Mouse (Mus musculus): ENCODE data around the gene Gpr156. TPM values are rescaled to one million over a fixed set of nuclear protein-coding genes. Genes with fewer than 3 reads are reported as not detected.
A peak's percentile ranks its signal among the peaks of the same experiment; 100 is the strongest.
"Not testable (repeated sequence)": the region's sequence is repeated elsewhere in the genome, so short reads cannot be mapped to it uniquely, and the experiment has no call there.

The Gpr156 gene
- polyA plus RNA-seq, 1 experiment from 2014 or later, result 0.63 TPM

- no peak for ATAC-seq (ENCODE audit: low read depth)
- no peaks in the 10 kb centered on the region for H3K9me3 ChIP-seq (ENCODE audit: control insufficient read depth, low read length)
Observed at GRCm38 (mm10) chr16:37947160-37947559, 30.9 kb downstream of the Gpr156 start.

DNA sequence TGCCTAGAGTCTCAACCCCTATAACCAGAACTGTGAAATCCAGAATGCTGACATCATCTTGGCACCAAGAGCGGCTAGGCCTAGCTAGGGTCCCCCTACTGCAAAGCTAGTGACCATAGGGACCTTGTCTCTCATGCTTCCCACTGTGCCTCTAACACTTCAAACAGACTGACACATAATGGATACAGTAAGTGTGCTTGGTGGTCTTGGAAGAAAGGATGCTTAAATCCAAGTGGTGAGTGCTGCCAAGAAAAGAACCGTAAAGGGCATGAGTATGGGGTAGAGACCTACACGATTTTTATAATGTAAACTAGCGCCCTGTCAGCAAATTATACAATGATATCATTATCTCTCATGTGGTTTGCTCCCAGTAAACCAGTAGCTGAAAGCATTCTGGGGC, 32.1 kb downstream of the Gpr156 start:
- Histone ChIP-seq H3K4me1 (replicated peaks; ENCODE audit: control insufficient read depth, insufficient read depth, low read length) (no peaks in the 10 kb centered on the region; the same call in 1 of the 2 replicates), H3K27me3 (ENCODE audit: control insufficient read depth, insufficient read depth, low read depth, low read length) (no peaks in the 10 kb centered on the region), H3K4me2 (ENCODE audit: low read depth, low read length) (no peak overlapping the region), H3K27ac (ENCODE audit: low read length) (no peak overlapping the region), H3K9ac (ENCODE audit: low read length) (no peak overlapping the region), H3K36me3 (ENCODE audit: control insufficient read depth, insufficient read depth, low read length) (no peaks in the 10 kb centered on the region), H3K4me3 (ENCODE audit: low read length) (no peak overlapping the region), H3K9me3 (ENCODE audit: control insufficient read depth, low read length) (no peaks in the 10 kb centered on the region)
- WGBS, result 62% methylated on average over 4 of the region's 4 CpGs
- ATAC-seq (ENCODE audit: low read depth), result peak; percentile 42

More at GRCm38 (mm10) chr16:37947160-37947559, 30.9 kb downstream of the Gpr156 start:
- no peak overlapping the region for H3K9ac ChIP-seq (ENCODE audit: low read length)
- no peak overlapping the region for H3K4me2 ChIP-seq (ENCODE audit: low read depth, low read length)
- no peaks in the 10 kb centered on the region for H3K4me1 ChIP-seq (replicated peaks; ENCODE audit: control insufficient read depth, insufficient read depth, low read length)
- H3K4me3 ChIP-seq (ENCODE audit: low read length), result no peak overlapping the region
- H3K27ac ChIP-seq (ENCODE audit: low read length), result no peak overlapping the region
- no peaks in the 10 kb centered on the region for H3K36me3 ChIP-seq (ENCODE audit: control insufficient read depth, insufficient read depth, low read length)
- H3K27me3 ChIP-seq (ENCODE audit: control insufficient read depth, insufficient read depth, low read depth, low read length), result no peaks in the 10 kb centered on the region
- WGBS, result 31% methylated on average over 5 of the region's 5 CpGs

- Histone ChIP-seq H3K27me3 (ENCODE audit: control insufficient read depth, insufficient read depth, low read depth, low read length) (no peaks in the 10 kb centered on the region), H3K27ac (ENCODE audit: low read length) (no peak overlapping the region), H3K36me3 (ENCODE audit: control insufficient read depth, insufficient read depth, low read length) (no peaks in the 10 kb centered on the region), H3K4me1 (replicated peaks; ENCODE audit: control insufficient read depth, insufficient read depth, low read length) (no peaks in the 10 kb centered on the region; the same call in 1 of the 2 replicates), H3K9me3 (ENCODE audit: control insufficient read depth, low read length) (no peaks in the 10 kb centered on the region), H3K4me3 (ENCODE audit: low read length) (no peak overlapping the region), H3K9ac (ENCODE audit: low read length) (no peak overlapping the region), H3K4me2 (ENCODE audit: low read depth, low read length) (no peak overlapping the region)
- no peak for ATAC-seq (ENCODE audit: low read depth)
Observed at GRCm38 (mm10) chr16:37951171-37951570, 34.9 kb downstream of the Gpr156 start.

DNA sequence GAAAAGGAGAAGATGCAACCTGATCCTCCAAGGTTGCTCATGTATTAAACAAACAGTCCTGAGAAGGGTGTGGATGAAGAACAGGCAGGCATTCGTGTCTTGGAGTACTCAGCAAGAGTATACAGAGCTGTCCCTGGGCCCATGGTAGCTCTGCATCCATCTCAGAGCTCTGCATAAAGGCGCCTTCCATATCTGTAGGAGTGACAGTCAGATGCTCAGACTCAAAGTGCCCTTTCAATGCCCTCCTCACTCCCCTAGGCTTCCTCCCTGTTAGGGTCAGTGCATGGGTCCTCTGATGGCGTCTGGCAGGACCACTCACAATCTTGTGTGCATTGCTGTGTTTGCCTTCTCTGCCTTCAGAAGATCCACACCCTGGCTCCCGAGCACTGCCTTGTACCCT, 36.9 kb downstream of the Gpr156 start:
- Histone ChIP-seq H3K4me3 (ENCODE audit: low read length) (no peak overlapping the region), H3K4me1 (replicated peaks; ENCODE audit: control insufficient read depth, insufficient read depth, low read length) (no peaks in the 10 kb centered on the region; the same call in 1 of the 2 replicates), H3K27me3 (ENCODE audit: control insufficient read depth, insufficient read depth, low read depth, low read length) (no peaks in the 10 kb centered on the region), H3K9me3 (ENCODE audit: control insufficient read depth, low read length) (no peaks in the 10 kb centered on the region), H3K9ac (ENCODE audit: low read length) (no peak overlapping the region), H3K4me2 (ENCODE audit: low read depth, low read length) (no peak overlapping the region), H3K27ac (ENCODE audit: low read length) (no peak overlapping the region), H3K36me3 (ENCODE audit: control insufficient read depth, insufficient read depth, low read length) (no peaks in the 10 kb centered on the region)
- WGBS, result 51% methylated on average over 4 of the region's 4 CpGs
- no peak for ATAC-seq (ENCODE audit: low read depth)

GRCm38 (mm10) chr16:37953991-37954942, 38.0 kb downstream of the Gpr156 start:
- Histone ChIP-seq H3K4me1 (replicated peaks; ENCODE audit: control insufficient read depth, insufficient read depth, low read length) (no peaks in the 10 kb centered on the region; the same call in 1 of the 2 replicates), H3K4me2 (ENCODE audit: low read depth, low read length) (no peak overlapping the region), H3K36me3 (ENCODE audit: control insufficient read depth, insufficient read depth, low read length) (no peaks in the 10 kb centered on the region), H3K4me3 (ENCODE audit: low read length) (no peak overlapping the region), H3K27me3 (ENCODE audit: control insufficient read depth, insufficient read depth, low read depth, low read length) (no peaks in the 10 kb centered on the region), H3K27ac (ENCODE audit: low read length) (no peak overlapping the region), H3K9me3 (ENCODE audit: control insufficient read depth, low read length) (no peaks in the 10 kb centered on the region), H3K9ac (ENCODE audit: low read length) (no peak overlapping the region)
- 77% methylated on average over 12 of the region's 12 CpGs for WGBS
- no peak for ATAC-seq (ENCODE audit: low read depth)

DNA sequence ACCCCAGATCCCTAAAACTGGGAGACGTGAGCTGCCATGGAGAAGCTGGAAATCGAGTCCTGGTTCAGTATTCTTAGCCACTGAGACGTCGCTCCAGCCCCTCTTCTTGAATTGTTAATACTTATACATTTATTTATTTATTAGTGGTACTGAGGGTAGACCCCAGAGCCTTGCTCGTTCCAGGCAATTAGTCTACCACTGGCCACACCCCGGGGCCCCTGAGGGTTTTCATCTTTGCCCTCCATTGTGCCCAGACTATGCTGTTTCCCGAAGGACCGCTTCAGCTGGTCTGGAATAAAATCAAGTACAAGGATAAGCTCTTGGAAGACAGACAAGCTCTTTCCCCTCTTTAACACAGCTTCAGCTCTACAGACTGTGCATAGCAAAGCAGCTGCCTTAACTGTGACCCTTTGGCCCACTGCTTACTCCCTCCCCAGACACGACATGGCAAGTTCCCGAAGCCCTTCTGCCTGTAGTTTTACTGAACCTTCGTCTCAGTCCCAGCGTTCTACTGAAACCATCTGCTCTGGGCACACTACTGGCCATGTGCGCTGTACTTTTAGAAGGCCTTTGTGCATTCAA, 39.1 kb downstream of the Gpr156 start:
- peak; percentile 45; the same call in 1 of the 2 replicates for ATAC-seq (ENCODE audit: low read depth)
- no peaks in the 10 kb centered on the region for H3K36me3 ChIP-seq (ENCODE audit: control insufficient read depth, insufficient read depth, low read length)

GRCm38 (mm10) chr16:37956076-37956676, 39.9 kb downstream of the Gpr156 start:
- H3K4me2 ChIP-seq (ENCODE audit: low read depth, low read length), result no peak overlapping the region
- no peaks in the 10 kb centered on the region for H3K9me3 ChIP-seq (ENCODE audit: control insufficient read depth, low read length)
- no peaks in the 10 kb centered on the region for H3K27me3 ChIP-seq (ENCODE audit: control insufficient read depth, insufficient read depth, low read depth, low read length)
- H3K36me3 ChIP-seq (ENCODE audit: control insufficient read depth, insufficient read depth, low read length), result no peaks in the 10 kb centered on the region
- no peak overlapping the region for H3K27ac ChIP-seq (ENCODE audit: low read length)
- H3K4me1 ChIP-seq (replicated peaks; ENCODE audit: control insufficient read depth, insufficient read depth, low read length), result no peaks in the 10 kb centered on the region; the same call in 1 of the 2 replicates
- no peak overlapping the region for H3K9ac ChIP-seq (ENCODE audit: low read length)
- WGBS, result 74% methylated on average over 14 of the region's 14 CpGs
- no peak overlapping the region for H3K4me3 ChIP-seq (ENCODE audit: low read length)
- ATAC-seq (ENCODE audit: low read depth), result no peak

More for the DNA sequence above, 39.1 kb downstream of the Gpr156 start:
- Histone ChIP-seq H3K9ac (ENCODE audit: low read length) (0 out of 2 replicates have a peak overlapping the region, but pooled peaks have one; percentile 7), H3K9me3 (ENCODE audit: control insufficient read depth, low read length) (no peaks in the 10 kb centered on the region), H3K4me1 (replicated peaks; ENCODE audit: control insufficient read depth, insufficient read depth, low read length) (no peaks in the 10 kb centered on the region; the same call in 1 of the 2 replicates), H3K4me3 (ENCODE audit: low read length) (no peak overlapping the region), H3K27me3 (ENCODE audit: control insufficient read depth, insufficient read depth, low read depth, low read length) (no peaks in the 10 kb centered on the region), H3K27ac (ENCODE audit: low read length) (no peak overlapping the region), H3K4me2 (ENCODE audit: low read depth, low read length) (no peak overlapping the region)
- 58% methylated on average over 13 of the region's 13 CpGs for WGBS

DNA sequence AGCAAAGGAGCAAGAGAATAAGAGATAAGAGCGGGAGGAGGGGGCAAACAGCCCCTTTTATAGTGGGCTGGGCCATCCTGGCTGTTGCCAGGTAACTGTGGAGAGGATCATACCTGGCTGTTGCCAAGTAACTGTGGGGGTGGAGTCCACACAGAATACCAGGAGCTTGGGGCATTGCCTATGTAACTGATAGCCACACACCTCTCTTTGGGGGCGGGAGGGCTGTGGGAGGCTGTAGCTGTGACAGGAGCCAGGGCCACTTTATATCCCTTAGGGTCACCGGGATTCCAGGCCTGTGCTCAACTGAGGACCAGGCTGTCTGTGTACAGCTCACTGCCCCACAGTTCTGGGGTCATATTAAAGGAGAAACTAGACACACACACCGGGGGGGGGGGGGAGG, 40.5 kb downstream of the Gpr156 start:
- no peak overlapping the region for H3K4me3 ChIP-seq (ENCODE audit: low read length)
- 47% methylated on average over 4 of the region's 4 CpGs for WGBS
- H3K9me3 ChIP-seq (ENCODE audit: control insufficient read depth, low read length), result no peaks in the 10 kb centered on the region
- H3K36me3 ChIP-seq (ENCODE audit: control insufficient read depth, insufficient read depth, low read length), result no peaks in the 10 kb centered on the region
- no peak overlapping the region for H3K27ac ChIP-seq (ENCODE audit: low read length)
- H3K9ac ChIP-seq (ENCODE audit: low read length), result no peak overlapping the region
- H3K4me2 ChIP-seq (ENCODE audit: low read depth, low read length), result no peak overlapping the region
- no peak for ATAC-seq (ENCODE audit: low read depth)
- H3K4me1 ChIP-seq (replicated peaks; ENCODE audit: control insufficient read depth, insufficient read depth, low read length), result no peaks in the 10 kb centered on the region; the same call in 1 of the 2 replicates
- no peaks in the 10 kb centered on the region for H3K27me3 ChIP-seq (ENCODE audit: control insufficient read depth, insufficient read depth, low read depth, low read length)

DNA sequence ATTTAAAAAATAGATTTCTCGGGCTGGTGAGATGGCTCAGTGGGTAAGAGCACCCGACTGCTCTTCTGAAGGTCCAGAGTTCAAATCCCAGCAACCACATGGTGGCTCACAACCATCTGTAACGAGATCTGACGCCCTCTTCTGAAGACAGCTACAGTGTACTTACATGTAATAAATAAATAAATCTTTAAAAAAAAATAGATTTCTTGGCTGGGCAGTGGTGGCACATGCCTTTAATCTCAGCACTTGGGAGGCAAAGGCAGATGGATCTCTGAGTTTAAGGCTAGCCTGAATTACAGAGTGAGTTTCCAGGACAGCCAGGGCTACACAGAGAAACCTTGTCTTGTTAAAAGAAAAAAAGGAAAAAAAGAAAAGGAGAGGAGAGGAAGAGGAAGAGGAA, 46.4 kb downstream of the Gpr156 start:
- 51% methylated on average over 4 of the region's 4 CpGs for WGBS

More for the DNA sequence above, 46.4 kb downstream of the Gpr156 start:
- ATAC-seq (ENCODE audit: low read depth); H3K9me3 ChIP-seq (ENCODE audit: control insufficient read depth, low read length); H3K27me3 ChIP-seq (ENCODE audit: control insufficient read depth, insufficient read depth, low read depth, low read length); H3K27ac ChIP-seq (ENCODE audit: low read length); H3K36me3 ChIP-seq (ENCODE audit: control insufficient read depth, insufficient read depth, low read length); H3K4me3 ChIP-seq (ENCODE audit: low read length); H3K4me2 ChIP-seq (ENCODE audit: low read depth, low read length); H3K9ac ChIP-seq (ENCODE audit: low read length): not testable (repeated sequence)
- H3K4me1 ChIP-seq (replicated peaks; ENCODE audit: control insufficient read depth, insufficient read depth, low read length), result peaks cover 19% of the 10 kb centered on the region; the same call in 1 of the 2 replicates

Data from lung, embryonic 16.5 days (tissue).